Mouse (Mus musculus) kidney, adult 9 months (tissue): ENCODE data around the gene Mmp20.

Experiments used
- DNase-seq: peaks from one replicate; pipeline ENCODE4 v3.0.0; 2022

Gene Mmp20

DNA sequence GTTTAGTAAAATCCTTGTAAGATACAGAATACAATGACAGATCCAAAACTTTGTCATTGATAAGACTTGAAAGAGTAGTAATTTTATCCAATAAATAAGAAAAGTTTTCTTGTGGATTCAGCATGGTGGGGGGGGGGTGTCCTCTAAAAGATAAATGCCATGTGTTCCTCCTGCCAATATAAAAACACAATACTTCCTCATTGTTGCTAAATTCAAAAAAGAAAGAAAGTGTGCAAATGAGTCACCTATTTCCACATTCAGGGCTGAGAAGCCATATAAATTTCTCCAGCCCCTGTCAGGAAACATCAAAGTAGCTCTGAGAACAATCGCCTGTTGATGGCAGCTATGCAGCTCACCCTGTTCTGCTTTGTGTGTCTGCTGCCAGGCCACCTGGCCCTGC, 63.8 kb downstream of the Mmp20 start, which contains the start of gene Mmp7:
TSS of gene Mmp7 (plus strand) at position 301 of the 400 bp plus-strand sequence.
- DNase-seq: no peak

GRCm38 (mm10) chr9:7693961-7694360, 65.9 kb downstream of the Mmp20 start:
- no peak for DNase-seq

- no peak for DNase-seq
Measured at GRCm38 (mm10) chr9:7695646-7696045, 67.6 kb downstream of the Mmp20 start.

DNA sequence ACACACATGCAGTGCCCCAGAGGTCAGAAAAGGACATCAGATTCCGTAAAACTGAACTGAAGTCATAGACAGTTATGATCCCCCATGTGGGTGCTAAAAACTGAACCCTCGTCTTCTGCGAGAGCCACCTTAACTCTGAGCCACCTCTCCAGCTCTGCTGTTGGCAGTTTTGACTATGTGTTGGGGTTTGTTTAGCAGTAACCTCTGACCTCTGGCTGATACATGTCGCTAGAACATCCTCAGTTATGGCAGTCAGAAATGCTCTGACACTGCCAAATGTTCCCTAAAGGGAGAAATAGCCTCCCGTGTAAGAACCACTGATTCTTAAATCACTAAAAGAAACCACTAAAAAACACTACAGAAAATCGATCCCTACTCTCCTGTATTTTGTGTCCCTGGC, 80.7 kb downstream of the Mmp20 start:
- no peak for DNase-seq

DNA sequence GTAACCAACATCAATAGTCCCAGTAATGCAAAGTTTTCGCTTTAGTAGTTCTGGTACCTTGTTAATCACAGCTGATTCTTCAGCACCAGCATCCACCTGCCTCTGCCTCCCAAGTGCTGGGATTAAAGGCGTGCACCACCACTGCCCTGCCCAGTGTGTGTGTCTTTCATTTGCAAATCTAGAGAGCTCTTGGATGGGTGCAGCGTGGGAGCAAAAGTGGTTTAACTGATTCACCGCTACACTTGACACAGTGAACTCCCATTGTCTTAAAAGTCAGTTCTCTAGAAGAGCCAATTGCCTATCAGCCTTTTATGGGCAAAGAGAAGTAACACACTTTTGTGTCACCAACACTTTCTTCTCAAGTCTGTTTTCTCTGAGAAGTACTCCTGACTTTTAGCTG, 83.2 kb downstream of the Mmp20 start:
- no peak for DNase-seq

DNA sequence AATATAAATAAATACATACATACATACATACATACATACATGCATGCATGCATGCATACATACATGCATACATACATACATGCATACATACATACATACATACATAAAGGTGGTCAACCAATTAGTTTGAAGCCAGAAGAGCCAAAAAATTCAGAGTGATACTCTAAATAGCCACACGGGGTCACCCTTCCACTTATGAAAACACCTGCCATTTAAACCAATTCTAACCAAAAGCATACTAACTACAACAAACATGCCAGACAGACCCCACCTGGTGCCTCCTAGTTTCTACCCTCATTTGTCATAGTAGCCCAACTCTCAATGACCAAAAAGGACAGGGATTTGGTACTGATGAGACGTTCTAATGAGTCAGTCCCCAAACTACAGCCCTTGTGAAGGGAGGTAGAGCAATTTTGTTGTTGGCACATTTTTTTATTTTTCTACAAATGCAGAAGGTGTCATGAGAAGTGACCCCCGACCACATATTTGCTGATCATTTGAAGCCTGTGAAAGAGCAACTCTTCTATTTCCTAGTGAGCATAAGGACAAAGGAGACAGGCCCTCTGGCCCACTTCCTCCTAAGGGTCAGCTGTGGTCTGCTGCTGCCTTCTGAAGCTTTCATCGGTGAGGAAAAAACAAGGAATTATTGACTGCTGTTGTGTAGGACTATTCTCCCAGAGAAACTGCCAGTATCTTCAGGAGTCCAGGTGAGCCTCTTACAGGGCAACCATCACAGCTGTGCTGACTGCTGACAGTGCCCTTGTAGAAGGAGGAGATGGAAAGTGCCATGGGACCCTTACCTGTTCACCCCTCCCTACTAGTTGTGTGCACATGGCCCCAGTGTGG, 86.3 kb downstream of the Mmp20 start:
- peak; percentile 70 for DNase-seq

- DNase-seq: no peak
Measured at GRCm38 (mm10) chr9:7714908-7715175, 86.8 kb downstream of the Mmp20 start.

GRCm38 (mm10) chr9:7721543-7721942, 93.5 kb downstream of the Mmp20 start:
- DNase-seq: no peak
